Mouse (Mus musculus) heart, adult 9 months (tissue): ENCODE results near the gene BC024978.
A peak's percentile ranks its signal among the peaks of the same experiment; 100 is the strongest.

ENCODE experiments used
- DNase-seq, 2 experiments: peaks; one replicate each; pipeline ENCODE4 v3.0.0; 2022; ENCODE audit warnings: low spot score in 2 of 2

BC024978 gene

DNA sequence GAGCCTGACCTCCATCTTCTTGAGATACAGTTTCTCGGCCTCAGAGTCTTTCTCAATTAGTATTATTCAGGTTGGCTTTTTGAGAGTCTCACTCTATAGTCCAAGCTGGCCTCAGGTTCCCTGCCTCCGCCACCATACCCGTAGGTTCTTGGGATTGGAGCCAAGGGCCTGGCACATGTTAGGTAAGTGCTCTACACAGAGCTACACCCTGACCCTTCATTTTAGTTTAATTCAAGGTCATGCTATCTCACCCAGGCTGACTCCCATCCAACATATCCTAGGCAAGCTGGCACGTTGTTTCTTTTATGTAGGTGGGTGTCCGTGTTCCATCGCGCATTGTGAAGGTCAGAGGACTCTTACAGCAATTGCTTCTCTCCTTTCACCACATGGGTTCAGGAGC lies 20.7 kb upstream of the BC024978 start:
- no peak for DNase-seq

GRCm38 (mm10) chr7:27177942-27178323 lies 17.6 kb upstream of the BC024978 start:
- DNase-seq, result no peak

- DNase-seq, result peak; percentile 99 to 100
Measured at GRCm38 (mm10) chr7:27178324-27179216, 17.0 kb upstream of the BC024978 start, which contains the start of gene Rab4b. Rab4b (minus strand) TSS chr7:27178896.

DNA sequence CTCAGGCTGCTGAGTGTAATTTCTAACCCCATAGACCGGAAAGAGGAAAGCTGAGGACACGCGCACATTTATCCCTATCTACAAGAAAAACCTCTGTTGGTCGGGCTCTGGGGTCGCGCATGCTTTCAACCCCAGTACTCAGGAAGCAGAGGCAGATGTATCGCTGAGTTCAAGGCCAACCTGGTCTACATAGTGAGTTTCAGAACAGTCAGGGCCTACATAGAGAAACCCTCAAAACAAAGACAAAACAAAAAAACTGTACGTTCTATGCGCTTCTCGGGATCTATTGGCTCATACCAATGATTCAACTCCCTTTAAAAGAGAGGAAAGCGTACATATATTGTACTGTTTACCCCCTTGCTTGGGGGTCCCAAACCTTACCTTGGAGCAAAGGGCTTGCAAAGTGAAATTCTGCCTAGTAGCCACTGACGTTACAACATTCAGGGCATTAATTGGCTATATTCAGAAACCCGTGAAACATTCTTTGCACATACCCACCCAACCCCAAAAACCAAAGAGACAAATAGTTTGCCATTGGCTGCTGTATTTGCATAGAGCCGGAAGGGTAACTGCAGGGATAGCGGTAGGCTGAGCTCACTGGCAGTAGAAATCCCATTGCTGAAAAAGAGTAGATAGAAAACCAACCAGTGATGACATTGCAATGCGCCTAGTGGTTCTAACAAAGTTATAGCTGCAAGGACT lies 16.2 kb upstream of the BC024978 start:
- no peak for DNase-seq

GRCm38 (mm10) chr7:27180036-27180435 lies 15.5 kb upstream of the BC024978 start:
- DNase-seq, result peak; percentile 55 to 58

DNA sequence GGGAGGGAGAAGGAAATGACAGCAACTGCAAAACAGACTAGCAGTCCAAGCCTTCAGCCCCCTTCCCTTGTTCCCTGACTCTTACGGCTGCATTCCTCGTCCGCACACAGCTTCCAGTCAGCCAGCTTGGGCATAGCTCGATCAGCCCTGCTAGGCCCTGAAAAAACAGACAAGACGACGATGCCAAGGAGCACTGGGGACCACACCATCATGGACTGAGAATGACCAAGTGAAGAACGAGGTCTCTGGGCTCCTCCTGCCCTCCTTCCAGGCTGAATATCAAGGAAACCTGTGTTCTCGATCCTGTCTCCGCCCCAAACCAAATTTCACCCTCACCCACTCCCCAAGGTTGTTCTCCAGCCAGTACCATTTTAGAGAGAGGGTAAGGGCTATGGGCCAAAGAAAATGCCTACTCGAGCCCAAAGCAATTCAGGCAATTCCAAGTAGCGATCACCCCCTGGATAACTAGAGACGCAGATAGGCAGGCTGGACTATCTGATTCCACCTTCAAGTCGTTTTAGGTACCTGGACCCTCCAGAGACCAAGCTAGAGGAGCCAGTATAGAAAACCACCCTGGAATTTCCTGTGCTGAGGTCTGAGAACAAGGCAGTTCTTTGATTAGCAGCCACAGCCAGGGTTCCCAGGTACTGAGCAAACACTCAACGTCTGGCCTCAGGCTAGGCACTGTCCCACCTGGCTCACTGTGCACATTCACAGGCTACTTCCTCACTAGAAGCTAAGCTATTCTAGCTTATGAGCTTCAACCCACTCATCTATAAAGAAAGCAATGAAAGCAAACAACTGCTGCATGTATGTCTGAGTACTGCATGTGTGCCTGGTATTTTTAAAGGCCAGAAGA lies 14.5 kb upstream of the BC024978 start, which contains the start of the genes Gm21983 and Mia:
TSS of gene Gm21983 (minus strand) at position 250 of the 859 bp plus-strand sequence.
TSS of gene Mia (minus strand) at position 321 of the 859 bp plus-strand sequence.
- no peak for DNase-seq

- no peak for DNase-seq
Measured at GRCm38 (mm10) chr7:27182498-27182897, 13.1 kb upstream of the BC024978 start.

DNA sequence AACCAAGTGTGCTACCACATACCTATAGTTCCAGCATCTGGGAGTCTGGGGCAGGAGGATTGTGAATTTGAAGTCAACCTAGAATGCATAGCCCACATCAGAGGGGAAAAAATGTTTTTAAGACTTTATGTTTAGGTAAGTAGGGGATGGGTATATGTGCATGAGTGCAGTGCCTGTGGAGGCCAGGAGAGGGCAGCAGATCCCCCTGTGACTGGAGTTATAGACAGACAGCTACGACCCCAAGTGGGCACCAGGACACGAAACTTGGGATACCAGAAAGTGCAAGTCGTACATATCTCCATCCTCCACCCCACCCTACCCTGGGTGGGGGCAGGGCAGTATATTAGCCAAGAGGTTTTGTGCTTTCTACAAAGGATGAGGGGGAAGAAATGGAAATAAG lies 10.6 kb upstream of the BC024978 start:
- no peak for DNase-seq

DNA sequence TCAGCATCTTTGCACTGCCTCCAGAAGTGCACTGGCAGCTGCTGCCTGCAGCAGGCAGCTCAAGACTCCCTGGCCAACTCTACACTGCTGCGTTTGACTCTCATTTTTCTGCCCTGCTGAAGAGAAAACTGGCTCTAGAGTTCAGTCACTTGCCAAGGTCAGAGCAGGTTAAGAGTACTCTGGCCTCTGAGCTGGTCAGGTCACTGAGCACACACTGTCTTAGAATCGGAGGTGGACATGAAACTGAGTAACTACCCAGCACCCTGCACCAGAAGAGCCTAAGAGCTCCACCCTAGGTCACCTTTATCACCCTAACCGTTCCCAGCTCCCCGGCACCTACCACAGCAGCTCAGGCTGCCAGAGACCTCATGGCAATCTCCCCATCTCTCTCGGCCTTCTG lies 9.6 kb upstream of the BC024978 start:
- DNase-seq, result no peak

GRCm38 (mm10) chr7:27189271-27189931 lies 6.2 kb upstream of the BC024978 start:
- no peak for DNase-seq

DNA sequence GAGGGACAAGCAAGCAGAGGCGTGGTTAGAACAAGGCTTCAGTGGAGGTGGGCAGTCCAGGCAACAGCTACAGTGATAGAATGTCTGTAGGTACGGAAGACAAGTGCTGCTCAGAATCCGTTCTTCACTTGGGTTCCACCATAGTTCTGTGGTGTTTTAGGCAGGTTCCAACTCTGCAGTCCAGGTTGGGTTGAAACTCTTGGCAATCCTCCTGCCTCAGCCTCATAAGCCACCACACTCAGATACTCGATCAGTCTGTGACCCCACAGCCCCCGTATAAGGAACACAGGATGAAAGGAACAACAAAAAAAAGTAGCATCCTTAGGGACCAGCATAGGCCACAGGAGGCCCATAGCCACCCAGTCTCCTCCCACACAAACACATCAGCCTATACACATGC lies 3.1 kb upstream of the BC024978 start:
- no peak for DNase-seq

DNA sequence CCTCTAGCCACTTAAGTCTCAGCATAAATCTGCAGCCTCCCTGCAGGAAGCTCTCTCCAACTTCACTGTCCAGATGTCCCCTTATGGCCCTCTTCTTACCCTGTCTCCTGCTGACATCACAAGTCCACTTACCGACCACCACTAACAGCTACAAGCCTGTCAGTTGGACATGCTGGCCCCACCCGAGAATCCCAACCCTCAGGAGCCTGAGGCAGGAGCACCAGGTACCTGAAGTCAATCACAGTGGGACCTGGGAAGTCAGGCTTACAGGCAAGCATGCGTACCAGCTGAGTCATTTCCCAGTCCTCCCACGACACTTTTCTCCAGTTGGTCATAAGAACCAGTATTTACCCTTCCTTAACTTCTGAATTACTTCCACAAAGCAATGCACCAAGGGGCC lies 1.9 kb upstream of the BC024978 start:
- DNase-seq, result no peak

DNA sequence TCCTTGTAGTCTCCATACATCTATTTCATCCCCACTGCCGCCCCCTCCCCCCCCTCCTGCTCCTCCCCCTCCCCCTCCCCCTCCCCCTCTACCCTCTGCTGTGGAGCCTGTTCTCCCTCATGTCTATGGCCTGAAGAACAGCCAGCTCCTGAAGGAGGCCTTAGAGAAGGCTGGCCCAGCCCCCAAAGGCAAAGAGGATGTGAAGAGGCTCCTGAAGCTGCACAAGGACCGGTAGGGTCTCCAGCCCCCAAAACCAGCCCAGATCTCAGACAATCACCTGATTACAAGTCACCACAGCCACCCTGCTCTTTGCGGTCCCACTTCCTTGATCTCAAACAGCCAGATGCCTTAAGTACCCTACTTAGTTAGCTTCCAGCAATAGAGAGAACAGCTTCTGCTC lies 1.6 kb downstream of the BC024978 start:
- DNase-seq, result no peak

DNA sequence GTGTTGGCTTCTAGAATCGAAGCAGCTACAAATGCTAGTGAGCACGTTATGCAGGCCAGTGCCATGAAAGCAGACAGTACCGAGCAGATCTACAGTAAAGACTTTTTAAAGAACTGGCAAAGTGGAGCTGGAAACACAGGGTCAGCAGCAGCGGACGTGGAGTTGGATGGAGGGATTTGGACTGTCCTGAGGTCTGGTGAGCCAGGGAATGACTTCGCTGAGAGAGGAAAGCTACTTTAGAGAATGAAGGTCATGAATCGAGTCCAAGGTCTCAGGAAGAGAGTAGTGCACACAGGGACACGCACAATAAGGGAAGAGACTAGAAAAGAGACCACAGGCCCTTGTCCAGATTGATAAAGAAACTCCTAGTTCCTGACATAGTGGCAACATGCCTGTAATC lies 2.1 kb downstream of the BC024978 start:
- no peak for DNase-seq

DNA sequence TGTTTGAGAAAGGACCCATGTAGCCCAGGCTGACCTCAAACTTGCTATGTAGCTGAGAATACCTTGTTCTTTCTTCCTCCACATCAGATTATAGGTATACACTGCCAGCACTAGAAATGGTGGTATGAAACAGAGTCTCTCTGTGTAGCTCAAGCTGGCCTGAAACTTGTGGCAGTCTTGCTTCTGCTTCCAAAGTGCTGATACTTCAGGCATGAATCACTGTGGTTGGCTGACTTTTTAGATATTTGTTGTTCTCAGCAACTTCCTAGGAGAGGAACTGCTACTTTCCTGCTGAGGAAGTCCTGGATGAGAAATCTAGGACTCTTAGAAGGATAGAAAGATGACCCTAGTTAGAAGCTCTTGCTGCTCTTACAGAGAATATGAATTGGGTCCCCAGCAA lies 2.8 kb downstream of the BC024978 start:
- peak in 1 of 2 experiments; percentile 33 for DNase-seq

GRCm38 (mm10) chr7:27198779-27199178 lies 3.2 kb downstream of the BC024978 start:
- no peak for DNase-seq

- no peak for DNase-seq
Measured at GRCm38 (mm10) chr7:27203730-27204449, 8.3 kb downstream of the BC024978 start.

DNA sequence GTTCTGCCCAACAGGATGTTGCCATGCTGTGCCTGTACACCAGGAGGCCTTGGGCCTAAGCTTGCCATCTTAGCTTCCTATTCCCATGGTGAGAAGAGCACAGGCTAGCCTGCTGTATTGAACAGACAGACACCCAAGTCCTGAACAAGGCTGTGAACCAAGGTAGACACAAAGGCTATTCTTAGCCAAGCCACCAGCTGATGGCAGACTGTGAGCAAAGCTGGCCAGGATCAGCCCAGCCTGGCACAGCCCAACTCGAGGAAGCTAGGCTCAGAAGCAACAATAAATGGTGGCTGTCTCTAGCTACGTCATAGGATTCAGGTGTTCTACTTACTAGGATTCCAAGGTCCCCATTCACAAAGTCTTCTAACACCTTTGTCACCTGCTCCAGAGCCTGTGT lies 17.0 kb downstream of the BC024978 start:
- DNase-seq, result no peak

DNA sequence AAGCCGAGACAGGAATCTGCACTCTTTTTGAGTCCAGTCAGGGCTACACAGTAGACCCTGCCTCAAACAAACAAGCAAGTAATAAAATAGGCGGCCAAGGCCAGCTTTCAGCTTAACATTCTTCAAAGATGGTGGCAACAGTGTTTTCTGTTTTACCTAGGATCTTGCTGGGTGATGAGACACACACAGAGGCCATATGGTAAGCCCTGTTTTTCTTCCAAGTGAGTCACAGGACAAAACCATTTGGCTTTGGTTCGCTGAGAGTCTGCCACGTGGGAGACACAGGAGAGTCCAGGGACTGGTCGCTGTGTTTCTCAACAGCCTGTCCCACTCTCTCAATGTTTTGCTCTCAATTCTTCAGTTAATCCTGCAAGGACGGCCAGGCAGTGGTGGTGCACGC lies 23.0 kb downstream of the BC024978 start:
- no peak for DNase-seq

DNA sequence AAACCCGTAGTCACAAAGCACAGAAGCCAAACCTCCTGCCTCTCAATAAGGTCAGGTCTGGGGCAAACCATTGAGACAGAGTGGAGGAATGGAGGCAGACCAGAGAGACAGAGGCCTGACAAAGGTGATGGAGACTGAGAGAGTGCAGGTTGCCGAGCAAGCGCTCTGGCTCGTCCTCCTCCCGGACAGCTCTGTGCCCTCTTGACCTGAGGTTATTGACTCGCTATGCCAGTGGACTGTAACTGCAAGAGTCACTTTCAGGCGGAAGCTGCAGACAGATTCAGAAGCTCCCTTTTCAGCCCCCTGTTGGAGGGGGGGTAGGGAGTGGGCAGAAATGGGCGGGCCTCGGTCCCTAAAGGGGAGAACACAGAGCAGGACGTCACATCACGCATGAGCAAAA lies 24.4 kb downstream of the BC024978 start:
- DNase-seq, result no peak

GRCm38 (mm10) chr7:27221939-27222338 lies 26.4 kb downstream of the BC024978 start:
- DNase-seq, result no peak
